Mouse (Mus musculus) lung, adult 2 months (tissue): ENCODE measurements around the gene Pank1.

Experiments used
- CTCF ChIP-seq: fragments of 200-500 bp; IDR thresholded peaks from 2 replicates; pipeline ENCODE4 v1.5.1; 2011; ENCODE audit warnings: mild to moderate bottlenecking, low read length, control low read depth; ENCODE audit not compliant: insufficient read depth
- POLR2A ChIP-seq: fragments of 200-500 bp; IDR thresholded peaks from 2 replicates; pipeline ENCODE4 v1.6.1; 2011; ENCODE audit warnings: low read depth, mild to moderate bottlenecking, control low read depth, low read length, borderline replicate concordance; ENCODE audit errors: extremely low read depth

DNA sequence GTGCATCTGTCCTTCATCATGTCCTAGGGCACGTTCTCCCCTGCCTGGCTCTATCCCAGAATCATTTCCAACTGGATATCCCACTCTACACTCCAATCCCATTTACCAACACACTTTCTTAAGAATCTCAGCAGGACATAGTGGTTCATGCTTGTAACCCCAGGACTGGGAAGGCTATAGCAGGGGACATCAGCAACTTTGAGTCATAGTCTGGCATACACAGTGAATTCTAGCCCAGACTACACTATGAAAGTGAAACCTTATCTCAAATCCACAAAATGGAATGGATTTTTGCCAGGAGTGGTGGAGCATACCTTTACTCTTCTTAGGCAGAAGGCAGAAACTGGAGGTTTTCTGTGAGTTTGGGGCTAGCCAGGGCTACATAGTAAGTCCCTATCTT lies 12.3 kb upstream of the Pank1 start:
- TF ChIP-seq CTCF (no peak), POLR2A (no peak)
